ENCODE assay signal across 15 mouse cellular contexts in genomic region chr3:17784076-17784475, GRCm38 (mm10).
DNase-seq lines count a peak whose midpoint lies in the region; ATAC-seq lines count a peak whose summit lies in the region.
"Had no signal": no experiment of that assay in that cellular context is flagged by ENCODE, and none has a peak within 500 bp of the region (broad histone marks: within the 10 kb centered on the region; RNA-seq: fewer than 3 reads in every experiment).

No protein-coding gene starts in this region.

- no peak for ATAC-seq in neural tube, embryonic 11.5 days (ENCODE audit: insufficient read depth, low FRiP score, low TSS enrichment)
- ATAC-seq in hindbrain, embryonic 12.5 days (ENCODE audit: low FRiP score), result no peak
- ATAC-seq in midbrain, embryonic 13.5 days, result no peak

- H3K27me3 ChIP-seq in neural tube, embryonic 11.5 days (ENCODE audit: control insufficient read depth, insufficient read depth, low read length), result 0 out of 2 replicates have a peak, but pooled peaks cover 3% of the 10 kb centered on the region
- peaks cover 3% of the 10 kb centered on the region; the same call in 1 of the 2 replicates for H3K27me3 ChIP-seq in hindbrain, embryonic 12.5 days
- no peaks in the 10 kb centered on the region for H3K27me3 ChIP-seq in midbrain, embryonic 13.5 days

- H3K36me3 ChIP-seq in neural tube, embryonic 11.5 days (ENCODE audit: control insufficient read depth, insufficient read depth, low read length), result no peaks in the 10 kb centered on the region
- H3K36me3 ChIP-seq in hindbrain, embryonic 12.5 days, result no peaks in the 10 kb centered on the region
- H3K36me3 ChIP-seq in midbrain, embryonic 13.5 days, result no peaks in the 10 kb centered on the region
- H3K36me3 ChIP-seq: heart, embryonic 15.5 days; limb, embryonic 13.5 days; liver, embryonic 15.5 days had no signal

- no peak for DNase-seq in neural tube, embryonic 11.5 days (ENCODE audit: low spot score)
- no peak for DNase-seq in neural tube, embryonic 10.5 days (ENCODE audit: extremely low spot score, low spot score)
- DNase-seq in urinary bladder, postnatal 10 days (ENCODE audit: low spot score), result no peak
- DNase-seq in gastrocnemius, postnatal 25 days, result no peak
- no peak for DNase-seq in right cerebral cortex, adult 2 months (ENCODE audit: low spot score in 2 of 2)
- DNase-seq: cerebellum, adult 11-12 months; heart, adult 11 months; kidney, adult 9 months; lung, postnatal 14 days; right cerebral cortex, postnatal 25 days had no signal

- H3K4me2 ChIP-seq in neural tube, embryonic 11.5 days (ENCODE audit: low read depth), result peak overlapping the region; percentile 49
- peak overlapping the region; percentile 91 for H3K4me2 ChIP-seq in hindbrain, embryonic 12.5 days (replicated peaks)
- H3K4me2 ChIP-seq in midbrain, embryonic 13.5 days (replicated peaks), result peak overlapping the region; percentile 57
- H3K4me2 ChIP-seq: heart, embryonic 15.5 days; limb, embryonic 13.5 days; liver, embryonic 15.5 days had no signal

- H3K27ac ChIP-seq in neural tube, embryonic 11.5 days (ENCODE audit: low read depth, low read length), result peak overlapping the region; percentile 64
- peak overlapping the region; percentile 84 for H3K27ac ChIP-seq in hindbrain, embryonic 12.5 days
- H3K27ac ChIP-seq in midbrain, embryonic 13.5 days, result peak overlapping the region; percentile 91
- H3K27ac ChIP-seq: heart, embryonic 15.5 days; limb, embryonic 13.5 days; liver, embryonic 15.5 days had no signal

- H3K4me3 ChIP-seq in neural tube, embryonic 11.5 days (ENCODE audit: low read depth, low read length), result peak overlapping the region; percentile 26
- peak overlapping the region; percentile 25 for H3K4me3 ChIP-seq in hindbrain, embryonic 12.5 days
- H3K4me3 ChIP-seq in midbrain, embryonic 13.5 days (replicated peaks), result peak overlapping the region; percentile 38
- H3K4me3 ChIP-seq: heart, embryonic 15.5 days; limb, embryonic 13.5 days; liver, embryonic 15.5 days had no signal

- H3K4me1 ChIP-seq in neural tube, embryonic 11.5 days (ENCODE audit: control insufficient read depth, insufficient read depth, low read length), result 0 out of 2 replicates have a peak, but pooled peaks cover 2% of the 10 kb centered on the region
- H3K4me1 ChIP-seq in hindbrain, embryonic 12.5 days, result peaks cover 21% of the 10 kb centered on the region
- peaks cover 38% of the 10 kb centered on the region for H3K4me1 ChIP-seq in midbrain, embryonic 13.5 days (replicated peaks)
- H3K4me1 ChIP-seq: liver, embryonic 15.5 days had no signal

- WGBS in neural tube, embryonic 11.5 days, result 40% methylated on average over 3 of the region's 3 CpGs
- WGBS in hindbrain, embryonic 12.5 days, result 27% methylated on average over 3 of the region's 3 CpGs
- WGBS in midbrain, embryonic 13.5 days, result 15% methylated on average over 3 of the region's 3 CpGs

- peak overlapping the region; percentile 52 for H3K9ac ChIP-seq in neural tube, embryonic 11.5 days (ENCODE audit: low read length)
- H3K9ac ChIP-seq in hindbrain, embryonic 12.5 days, result peak overlapping the region; percentile 43; the same call in 1 of the 2 replicates
- peak overlapping the region; percentile 69 for H3K9ac ChIP-seq in midbrain, embryonic 13.5 days (replicated peaks)
- H3K9ac ChIP-seq: heart, embryonic 15.5 days; limb, embryonic 13.5 days; liver, embryonic 15.5 days had no signal

- H3K9me3 ChIP-seq in neural tube, embryonic 11.5 days (ENCODE audit: control insufficient read depth, low read length), result no peaks in the 10 kb centered on the region
- no peaks in the 10 kb centered on the region for H3K9me3 ChIP-seq in hindbrain, embryonic 12.5 days (replicated peaks)
- no peaks in the 10 kb centered on the region for H3K9me3 ChIP-seq in midbrain, embryonic 13.5 days
- H3K9me3 ChIP-seq: heart, embryonic 15.5 days; limb, embryonic 13.5 days; liver, embryonic 15.5 days had no signal
